Mouse (Mus musculus): ENCODE data around the gene Gm20388.

Gm20388 gene

DNA sequence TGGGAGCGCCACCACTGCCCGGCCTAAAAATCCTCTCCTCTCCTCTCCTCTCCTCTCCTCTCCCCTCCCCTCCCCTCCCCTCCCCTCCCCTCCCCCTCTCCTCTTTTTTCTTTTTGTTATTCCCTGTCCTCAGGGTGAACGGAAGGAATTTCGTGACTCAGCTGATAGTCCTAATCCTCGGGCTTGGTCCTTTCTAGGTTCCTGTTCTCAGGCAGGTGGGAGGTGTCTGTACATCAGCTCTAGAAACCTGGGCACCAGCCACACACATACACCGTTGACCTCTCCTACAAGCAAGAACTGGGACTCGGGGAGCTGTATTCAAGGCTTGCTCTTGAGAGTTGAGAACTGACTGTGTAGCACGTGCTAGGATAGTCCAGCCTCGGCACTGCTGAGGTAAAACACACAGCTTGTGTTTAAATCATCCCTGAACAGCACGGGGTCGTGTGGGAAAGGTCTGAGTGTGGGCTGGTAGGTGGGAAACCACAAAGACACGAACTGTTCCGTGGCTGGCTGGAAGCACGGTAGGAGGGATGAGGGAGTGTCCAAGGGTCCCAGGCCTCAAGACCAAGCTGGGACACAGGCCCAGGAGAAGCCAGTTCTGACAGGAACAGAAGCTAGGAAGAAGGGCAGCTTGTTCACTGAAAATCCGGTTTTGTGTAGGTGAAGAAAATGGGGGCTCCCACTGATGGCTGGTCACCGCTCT, 620.5 kb downstream of the Gm20388 start:
- no peak for DNase-seq (ENCODE audit: low spot score)

GRCm38 (mm10) chr8:120531775-120532516, 621.3 kb downstream of the Gm20388 start:
- no peak for DNase-seq (ENCODE audit: low spot score)

DNA sequence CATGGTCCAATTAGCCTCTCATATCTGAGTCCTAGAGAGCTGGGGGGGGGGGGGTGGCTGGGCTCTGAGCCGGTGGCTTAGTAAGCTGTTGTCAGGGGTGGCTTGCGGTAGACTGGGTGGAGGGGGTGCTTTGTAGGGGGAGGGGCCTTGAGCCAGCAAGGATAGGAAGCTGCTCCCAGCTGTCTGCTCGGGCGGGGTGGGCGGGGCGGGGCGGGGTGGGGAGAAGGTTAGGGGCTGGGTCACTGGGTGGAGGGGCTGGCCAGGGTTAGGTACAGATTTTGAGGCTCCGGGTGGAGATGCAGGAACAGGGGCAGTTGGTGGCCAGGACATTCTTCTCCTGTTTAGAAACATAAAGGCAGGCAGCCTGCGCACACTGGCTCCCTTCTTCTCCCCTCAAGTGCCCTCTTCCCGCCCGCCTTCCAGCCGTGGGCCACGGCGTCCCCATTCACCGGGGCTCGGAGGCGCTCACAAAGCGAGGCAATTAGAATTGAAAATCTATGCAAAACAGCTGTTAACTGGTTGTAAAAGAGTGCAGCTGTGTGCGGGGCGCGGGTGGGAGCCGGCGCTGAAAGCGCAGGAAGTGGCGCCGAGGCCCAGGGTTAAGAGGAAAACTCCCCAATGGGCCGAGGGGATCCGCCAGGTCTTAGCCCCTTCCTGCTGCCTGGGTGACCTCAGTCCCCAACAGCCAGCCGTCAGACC, 622.0 kb downstream of the Gm20388 start:
- DNase-seq (ENCODE audit: low spot score) = no peak

- DNase-seq (ENCODE audit: low spot score) = no peak
Observed at GRCm38 (mm10) chr8:120533380-120533779, 622.7 kb downstream of the Gm20388 start.

GRCm38 (mm10) chr8:120534080-120534479, 623.4 kb downstream of the Gm20388 start:
- DNase-seq (ENCODE audit: low spot score) = no peak

DNA sequence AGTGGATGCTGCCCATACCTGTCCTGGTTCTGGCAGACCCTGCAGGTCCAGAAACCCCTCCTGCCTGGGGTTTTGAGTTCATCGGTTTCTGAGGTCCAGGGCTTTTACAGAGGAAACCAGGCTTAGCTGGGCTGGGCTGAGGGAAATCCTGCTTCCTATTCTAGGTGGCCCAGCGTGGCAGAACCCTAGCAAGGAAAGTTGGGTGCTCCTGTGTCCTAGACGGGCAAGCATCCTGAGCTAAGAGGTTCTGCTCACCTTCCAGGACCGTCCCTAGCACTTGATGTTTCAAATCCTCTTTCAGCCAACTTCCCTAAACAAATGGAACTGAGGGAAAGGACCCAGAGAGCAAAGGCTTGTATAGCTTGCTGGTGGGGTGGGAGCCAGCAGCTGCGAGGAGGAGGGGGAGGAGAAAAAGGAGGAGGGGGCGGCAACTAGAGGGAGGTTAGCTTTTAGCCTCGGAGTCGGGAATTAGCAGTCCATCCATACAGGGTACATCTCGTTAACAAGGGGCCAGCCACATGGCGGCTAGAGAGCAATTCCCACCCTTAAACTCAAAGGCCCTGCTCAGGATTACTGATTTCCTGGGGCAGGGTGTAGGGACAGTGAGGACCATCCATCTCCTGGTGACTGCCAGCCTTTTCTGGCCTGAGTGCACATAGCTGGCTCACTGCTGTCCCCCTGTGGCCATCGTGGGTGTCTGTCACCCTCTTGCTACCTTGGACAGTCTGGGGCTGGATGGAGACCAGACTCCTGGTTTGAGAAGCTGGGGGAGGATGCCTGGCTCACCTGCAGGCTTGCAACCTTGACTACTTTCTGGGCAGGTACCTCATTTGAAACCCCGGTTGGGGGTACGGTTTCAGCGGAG, 624.1 kb downstream of the Gm20388 start:
- DNase-seq (ENCODE audit: low spot score) = peak; percentile 68

DNA sequence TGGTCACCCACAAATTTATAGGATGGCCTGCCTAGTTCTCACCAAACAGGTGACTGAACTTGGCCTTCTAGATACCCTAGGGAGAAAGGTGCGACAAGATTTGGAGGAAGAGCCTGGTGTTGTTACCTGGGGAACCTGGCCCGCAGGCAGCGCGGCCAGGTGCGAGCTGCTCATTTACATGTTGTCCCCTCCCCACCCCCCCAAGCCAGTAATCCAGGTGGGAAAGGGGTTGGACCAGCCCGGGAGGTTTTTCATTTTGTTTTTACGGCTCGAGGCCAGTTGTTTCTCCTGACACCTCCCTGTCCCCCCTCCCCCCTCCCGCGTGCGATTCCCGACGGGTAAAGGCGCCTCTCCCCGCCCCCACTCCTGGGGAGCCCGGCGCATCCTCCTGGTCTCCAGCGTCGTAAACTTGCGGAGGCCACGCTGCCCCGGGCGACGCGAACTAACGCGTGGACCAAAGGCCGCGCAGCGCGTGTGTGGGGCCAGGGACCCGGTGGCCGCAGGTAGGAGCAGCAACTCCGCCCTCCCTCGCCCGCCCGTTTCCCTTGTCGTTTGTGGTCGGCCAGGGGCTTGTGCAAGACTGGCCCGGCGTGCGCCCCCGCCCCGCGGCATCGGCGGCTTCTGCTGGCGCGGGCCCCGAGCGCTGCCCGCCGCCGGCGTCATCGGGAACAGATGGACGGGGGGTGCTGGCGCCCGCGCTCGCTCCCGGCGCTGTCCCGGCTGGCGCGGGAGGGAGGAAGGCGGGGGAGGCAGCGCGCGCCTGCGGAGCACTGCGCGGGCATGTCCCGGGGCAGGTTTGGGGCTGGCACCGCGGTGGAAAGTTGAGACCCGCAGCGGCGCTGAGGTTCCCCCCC, 625.0 kb downstream of the Gm20388 start:
- DNase-seq (ENCODE audit: low spot score) = no peak

GRCm38 (mm10) chr8:120536306-120537206, 625.9 kb downstream of the Gm20388 start:
- no peak for DNase-seq (ENCODE audit: low spot score)

- peak; percentile 56 for DNase-seq (ENCODE audit: low spot score)
Observed at GRCm38 (mm10) chr8:120537207-120537817, 626.7 kb downstream of the Gm20388 start.

DNA sequence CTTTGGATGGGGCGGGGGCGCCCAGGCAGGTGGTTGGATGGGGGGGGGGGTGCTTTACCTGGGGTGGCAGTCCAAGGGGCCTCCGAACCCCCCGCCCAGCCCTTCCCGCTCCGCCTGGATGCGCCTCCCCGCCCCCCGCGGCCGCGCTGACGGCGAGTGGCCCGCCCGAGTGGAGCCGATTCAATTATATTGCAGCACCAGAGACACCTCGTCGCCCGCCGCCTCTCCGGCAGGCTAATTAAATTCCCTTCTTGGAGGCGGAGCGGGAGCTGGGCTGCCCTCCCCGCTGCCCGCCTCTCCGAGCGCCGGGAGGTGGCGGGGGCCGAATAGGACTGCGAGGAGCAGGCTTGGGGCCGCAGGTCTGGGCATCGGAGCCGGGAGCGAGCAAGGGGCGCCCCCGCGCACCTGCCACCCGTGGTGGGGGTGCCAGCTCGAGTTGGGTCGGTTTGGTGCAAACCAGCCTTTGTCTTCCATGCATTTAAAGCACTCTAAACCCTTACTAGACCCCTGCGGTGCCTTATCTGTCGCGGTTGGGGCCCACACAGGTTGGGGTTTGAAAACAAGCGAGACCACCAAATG, 627.3 kb downstream of the Gm20388 start:
- DNase-seq (ENCODE audit: low spot score) = no peak

DNA sequence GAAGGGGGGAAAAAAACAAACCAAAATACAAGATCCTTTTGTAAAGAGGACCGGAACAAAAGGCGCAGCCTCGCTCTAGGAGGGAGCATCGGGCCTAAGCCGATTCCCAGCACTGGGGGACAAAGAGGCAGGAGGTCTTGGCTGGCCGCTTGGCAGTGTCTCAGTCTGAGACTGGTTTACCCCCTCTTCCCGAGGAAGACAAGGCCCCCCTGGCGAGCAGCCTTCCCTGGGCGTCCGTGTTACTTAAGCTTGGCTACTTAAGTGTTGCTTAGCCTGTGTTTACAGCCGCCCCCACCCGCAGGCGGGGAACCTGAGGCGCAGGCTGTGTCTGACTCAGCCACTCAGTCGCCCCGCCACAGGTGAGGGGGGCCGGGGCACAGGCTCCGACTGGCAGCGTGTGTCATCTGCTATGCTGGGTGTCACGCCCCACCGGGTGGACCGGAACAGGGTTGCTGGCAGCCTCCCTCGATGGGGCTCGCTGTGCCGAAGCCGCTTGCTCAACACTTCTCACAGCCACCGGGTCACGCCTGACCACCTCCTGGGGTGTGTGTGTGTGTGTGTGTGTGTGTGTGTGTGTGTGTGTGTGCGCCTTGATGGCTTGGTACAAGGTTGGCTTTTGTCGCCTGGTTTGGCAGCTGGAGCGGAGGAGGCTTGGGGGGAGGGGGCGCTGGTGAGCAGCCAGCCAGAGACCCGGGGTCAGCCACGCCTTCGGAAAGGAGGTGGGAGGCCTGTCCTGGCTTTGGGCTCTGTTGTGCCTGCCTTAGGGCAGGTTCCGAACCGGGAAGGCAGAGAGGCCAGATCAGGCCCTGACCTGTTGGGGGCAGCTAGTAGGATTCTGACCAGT, 628.0 kb downstream of the Gm20388 start:
- peak; percentile 51 for DNase-seq (ENCODE audit: low spot score)

- no peak for DNase-seq (ENCODE audit: low spot score)
Observed at GRCm38 (mm10) chr8:120539381-120539774, 628.7 kb downstream of the Gm20388 start.

DNA sequence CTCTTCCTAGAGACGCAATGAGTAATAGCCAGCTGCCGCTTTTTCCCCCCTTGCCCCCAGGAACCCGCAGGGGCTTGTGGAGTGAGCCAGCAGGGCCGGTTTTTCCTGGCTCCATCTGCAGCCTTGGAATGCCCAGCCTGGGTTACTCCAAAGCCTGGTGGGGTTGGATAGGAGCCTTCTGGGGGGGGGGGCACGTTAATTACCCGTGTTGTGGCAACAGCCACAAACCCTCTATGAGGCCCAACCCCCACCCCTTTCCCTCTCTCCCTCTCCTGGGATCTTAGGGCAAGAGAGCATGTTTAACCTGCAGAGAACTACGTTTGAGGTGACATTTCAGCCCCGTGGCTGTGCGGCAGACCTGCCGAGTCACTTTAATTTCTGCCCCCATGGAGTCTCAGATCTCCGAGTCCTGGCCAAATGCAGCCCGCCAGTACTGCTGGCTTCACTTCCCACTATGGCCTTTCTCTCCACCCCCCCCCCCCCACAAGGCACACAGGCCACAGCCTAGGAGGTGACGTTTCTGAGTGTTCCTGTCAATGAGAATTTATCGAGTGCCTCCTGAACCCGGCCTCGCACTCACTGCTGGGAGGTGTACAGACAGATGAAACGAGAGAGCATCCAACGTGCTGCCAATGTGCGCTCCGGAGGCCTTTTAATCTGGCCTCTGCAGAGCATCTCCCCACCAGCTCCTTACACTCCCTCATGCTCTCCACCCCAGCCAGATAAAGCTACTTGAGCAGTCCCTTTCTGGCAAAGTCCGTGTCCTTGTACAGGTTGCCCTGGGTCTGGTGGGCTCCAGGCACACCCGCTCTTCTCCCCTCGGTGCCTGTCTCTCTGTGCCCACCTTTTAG, 629.4 kb downstream of the Gm20388 start:
- no peak for DNase-seq (ENCODE audit: low spot score)

DNA sequence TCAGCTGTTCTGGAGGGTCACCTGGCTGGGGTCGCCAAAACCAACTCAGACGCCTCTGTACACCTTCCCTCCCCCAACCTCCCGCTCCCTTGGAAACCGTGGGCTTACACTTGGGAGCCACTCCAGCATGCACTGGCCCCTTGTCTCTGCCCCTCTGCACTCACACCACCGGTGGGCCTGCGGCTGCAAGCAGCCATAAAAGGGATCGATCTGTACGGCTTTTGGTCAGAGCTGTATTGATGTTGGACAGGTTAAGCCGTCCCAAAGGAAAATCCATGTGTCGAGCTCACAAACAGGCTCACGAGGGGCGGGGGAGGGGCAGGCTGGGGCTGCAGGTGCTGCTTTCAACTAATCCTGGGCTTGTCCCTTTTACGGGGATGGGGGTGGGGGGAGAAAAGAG, 632.4 kb downstream of the Gm20388 start:
- no peak for DNase-seq (ENCODE audit: low spot score)

- DNase-seq (ENCODE audit: low spot score) = no peak
Observed at GRCm38 (mm10) chr8:120543416-120544055, 632.9 kb downstream of the Gm20388 start.

DNA sequence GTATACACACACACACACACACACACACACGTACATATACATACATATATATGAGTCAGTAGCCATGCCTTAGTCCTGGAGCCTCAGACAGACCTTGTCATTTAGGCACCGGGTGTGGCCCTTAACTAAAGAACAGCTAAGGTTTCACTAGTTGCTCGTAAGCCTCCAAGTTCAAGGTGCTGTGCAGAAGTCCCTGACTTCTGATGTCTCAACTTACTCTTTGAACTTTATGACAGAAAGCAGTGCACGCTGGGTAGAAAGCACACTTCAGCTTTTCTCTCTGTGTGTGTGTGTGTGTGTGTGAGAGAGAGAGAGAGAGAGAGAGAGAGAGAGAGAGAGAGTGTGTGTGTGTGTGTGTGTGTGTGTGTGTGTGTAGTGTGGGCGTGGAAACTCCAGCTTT, 633.5 kb downstream of the Gm20388 start:
- DNase-seq (ENCODE audit: low spot score) = no peak

DNA sequence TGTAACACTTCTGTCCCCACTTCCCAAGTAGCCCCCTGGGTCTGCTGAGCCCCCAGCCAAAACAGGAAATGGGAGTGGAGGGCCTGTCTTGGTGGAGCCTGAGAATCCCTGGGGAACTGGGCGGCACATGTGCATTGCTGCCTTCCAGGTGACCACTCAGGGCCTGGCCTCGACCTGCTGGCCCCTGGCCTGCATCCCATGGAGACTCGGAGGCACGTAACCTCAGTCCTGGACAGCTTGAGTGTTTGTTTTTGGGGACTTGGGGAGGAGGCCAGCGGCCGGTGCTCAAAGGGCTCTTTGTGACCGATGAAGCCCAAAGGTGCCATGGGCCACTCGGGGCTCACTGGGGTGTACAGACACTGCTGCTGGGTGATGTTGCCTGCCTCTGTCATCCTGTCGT, 636.9 kb downstream of the Gm20388 start:
- no peak for DNase-seq (ENCODE audit: low spot score)

Data from ovary, postnatal 14 days (tissue).